Mouse (Mus musculus): ENCODE measurements at regions not wholly inside any gene's neighbourhood (a gene's known extent, or its start where the extent isn't known, plus 50 kb on each side); places are given as distances from the start of the nearest gene placed in this dataset.
"Not testable (repeated sequence)": the region's sequence is repeated elsewhere in the genome, so short reads cannot be mapped to it uniquely, and the experiment has no call there.

DNA sequence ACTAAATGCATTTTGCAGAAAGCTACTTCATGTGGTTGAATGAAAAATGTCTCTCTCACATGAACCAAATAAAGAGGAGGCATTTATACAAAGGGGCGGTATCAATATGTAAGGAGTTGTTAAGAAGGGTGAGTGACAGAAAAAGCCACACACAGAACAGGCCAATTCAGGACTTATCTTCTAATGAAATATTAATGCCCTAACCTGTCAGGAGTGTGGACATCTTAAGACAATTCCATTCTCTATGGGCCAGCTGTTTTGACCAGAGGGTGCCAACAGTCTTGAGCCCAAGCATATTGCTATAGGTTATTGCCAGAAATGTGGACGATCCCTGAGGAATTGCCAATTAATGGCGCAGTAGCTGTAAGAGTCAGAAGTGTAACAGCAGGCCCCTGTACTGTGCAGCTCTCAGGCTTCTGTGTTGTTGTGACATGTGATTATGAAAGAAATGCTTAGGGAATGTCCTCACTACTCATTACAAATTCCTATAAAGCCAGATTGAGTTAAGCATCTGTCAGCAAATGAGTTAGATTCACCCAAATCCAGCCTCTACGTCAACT is 393.8 kb downstream of the Ice1 start:
- H3K4me1 ChIP-seq (ENCODE audit: control insufficient read depth, insufficient read depth, low read length), result no peaks in the 10 kb centered on the region
- WGBS, result 91% methylated on average over 4 of the region's 4 CpGs
- no peak overlapping the region for H3K4me3 ChIP-seq (ENCODE audit: insufficient read depth, low read depth, low read length)
- H3K27ac ChIP-seq (ENCODE audit: insufficient read depth, low read depth, low read length), result no peak overlapping the region
- DNase-seq, result no peak
- no peaks in the 10 kb centered on the region for H3K36me3 ChIP-seq (ENCODE audit: control insufficient read depth, insufficient read depth, low read length)
- no peaks in the 10 kb centered on the region for H3K27me3 ChIP-seq (replicated peaks; ENCODE audit: control insufficient read depth, insufficient read depth, low read length)
- TF ChIP-seq CTCF (conservative IDR thresholded peaks at IDR 0.05; ENCODE audit: insufficient read depth, insufficient read length, low read depth, low read length), result no peak
- no peak for TF ChIP-seq POLR2A (IDR thresholded peaks at IDR 0.05; ENCODE audit: low read depth, low read length)

DNA sequence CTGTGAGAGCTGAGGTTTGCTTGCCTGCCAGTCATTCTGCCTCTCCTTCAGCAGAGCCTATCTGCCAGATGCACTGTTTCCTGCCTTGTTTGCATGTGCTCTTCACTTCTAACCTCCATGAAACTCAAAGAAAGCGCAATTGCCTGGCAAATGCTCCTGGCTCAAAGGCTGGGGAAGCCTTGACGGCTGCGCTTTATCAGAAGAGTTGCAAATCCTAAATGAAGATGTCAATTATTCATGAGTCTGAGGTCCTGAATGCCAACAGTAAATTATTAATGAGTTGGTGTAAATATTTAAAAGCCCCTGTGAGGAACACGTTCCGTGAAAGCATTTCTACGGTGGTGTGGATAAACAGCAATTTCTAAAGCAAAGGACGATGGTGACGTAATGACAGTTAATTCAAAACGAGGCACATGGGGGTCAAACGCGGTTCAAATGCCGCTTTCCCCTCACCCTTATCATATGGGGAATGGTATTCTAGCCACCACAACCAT is 377.4 kb downstream of the Ice1 start:
- no peaks in the 10 kb centered on the region for H3K36me3 ChIP-seq (ENCODE audit: control insufficient read depth, insufficient read depth, low read length)
- no peak overlapping the region for H3K4me3 ChIP-seq (ENCODE audit: insufficient read depth, low read depth, low read length)
- H3K4me1 ChIP-seq (ENCODE audit: control insufficient read depth, insufficient read depth, low read length), result no peaks in the 10 kb centered on the region
- no peak overlapping the region for H3K27ac ChIP-seq (ENCODE audit: insufficient read depth, low read depth, low read length)
- no peak for TF ChIP-seq CTCF (conservative IDR thresholded peaks at IDR 0.05; ENCODE audit: insufficient read depth, insufficient read length, low read depth, low read length)
- no peak for TF ChIP-seq POLR2A (IDR thresholded peaks at IDR 0.05; ENCODE audit: low read depth, low read length)
- H3K27me3 ChIP-seq (replicated peaks; ENCODE audit: control insufficient read depth, insufficient read depth, low read length), result no peaks in the 10 kb centered on the region
- WGBS, result 36% methylated on average over 12 of the region's 12 CpGs
- peak; percentile 41 for DNase-seq

DNA sequence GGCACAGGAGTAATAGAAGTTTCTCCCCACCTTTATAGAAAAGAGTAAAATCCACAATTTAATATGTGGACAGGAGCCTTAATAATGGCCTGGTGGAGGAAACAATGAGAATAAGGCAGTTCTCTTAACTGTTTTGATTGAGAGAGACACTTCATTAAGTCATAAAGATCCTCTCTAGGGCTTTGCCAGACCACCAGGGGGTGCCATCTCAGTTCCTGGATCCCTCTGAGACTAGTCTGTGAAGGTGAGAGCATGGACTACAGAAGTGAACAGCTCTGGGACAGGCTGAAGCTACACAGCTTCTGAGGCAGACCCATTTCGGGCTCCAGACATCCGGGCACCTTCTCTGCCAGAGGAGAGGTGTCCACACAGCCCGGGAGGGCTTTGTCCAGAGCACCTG is 373.8 kb downstream of the Ice1 start:
- no peak overlapping the region for H3K27ac ChIP-seq (ENCODE audit: insufficient read depth, low read depth, low read length)
- 87% methylated on average over 3 of the region's 3 CpGs for WGBS
- no peak for DNase-seq
- H3K36me3 ChIP-seq (ENCODE audit: control insufficient read depth, insufficient read depth, low read length), result no peaks in the 10 kb centered on the region
- no peak overlapping the region for H3K4me3 ChIP-seq (ENCODE audit: insufficient read depth, low read depth, low read length)
- no peaks in the 10 kb centered on the region for H3K27me3 ChIP-seq (replicated peaks; ENCODE audit: control insufficient read depth, insufficient read depth, low read length)
- no peaks in the 10 kb centered on the region for H3K4me1 ChIP-seq (ENCODE audit: control insufficient read depth, insufficient read depth, low read length)
- peak; percentile 27; the same call in 1 of the 2 replicates for TF ChIP-seq CTCF (conservative IDR thresholded peaks at IDR 0.05; ENCODE audit: insufficient read depth, insufficient read length, low read depth, low read length)
- TF ChIP-seq POLR2A (IDR thresholded peaks at IDR 0.05; ENCODE audit: low read depth, low read length), result no peak

GRCm38 (mm10) chr13:70276884-70277378 is 360.5 kb downstream of the Ice1 start:
- DNase-seq; H3K36me3 ChIP-seq (ENCODE audit: control insufficient read depth, insufficient read depth, low read length); H3K27me3 ChIP-seq (replicated peaks; ENCODE audit: control insufficient read depth, insufficient read depth, low read length); H3K4me3 ChIP-seq (ENCODE audit: insufficient read depth, low read depth, low read length); H3K4me1 ChIP-seq (ENCODE audit: control insufficient read depth, insufficient read depth, low read length); H3K27ac ChIP-seq (ENCODE audit: insufficient read depth, low read depth, low read length): not testable (repeated sequence)
- 69% methylated on average over 10 of the region's 10 CpGs for WGBS

- Histone ChIP-seq H3K36me3 (ENCODE audit: control insufficient read depth, insufficient read depth, low read length) (no peaks in the 10 kb centered on the region), H3K4me1 (ENCODE audit: control insufficient read depth, insufficient read depth, low read length) (no peaks in the 10 kb centered on the region), H3K27ac (ENCODE audit: insufficient read depth, low read depth, low read length) (no peak overlapping the region), H3K4me3 (ENCODE audit: insufficient read depth, low read depth, low read length) (no peak overlapping the region), H3K27me3 (replicated peaks; ENCODE audit: control insufficient read depth, insufficient read depth, low read length) (no peaks in the 10 kb centered on the region)
- TF ChIP-seq CTCF (conservative IDR thresholded peaks at IDR 0.05; ENCODE audit: insufficient read depth, insufficient read length, low read depth, low read length) (no peak), POLR2A (IDR thresholded peaks at IDR 0.05; ENCODE audit: low read depth, low read length) (no peak)
- 35% methylated on average over 13 of the region's 13 CpGs for WGBS
- peak; percentile 11 for DNase-seq
Observed at GRCm38 (mm10) chr13:70277667-70278591, 359.5 kb downstream of the Ice1 start.

GRCm38 (mm10) chr13:70281051-70281847 is 356.2 kb downstream of the Ice1 start:
- no peaks in the 10 kb centered on the region for H3K27me3 ChIP-seq (replicated peaks; ENCODE audit: control insufficient read depth, insufficient read depth, low read length)
- no peaks in the 10 kb centered on the region for H3K4me1 ChIP-seq (ENCODE audit: control insufficient read depth, insufficient read depth, low read length)
- peak; percentile 79 for DNase-seq
- TF ChIP-seq POLR2A (IDR thresholded peaks at IDR 0.05; ENCODE audit: low read depth, low read length), result no peak
- no peak for TF ChIP-seq CTCF (conservative IDR thresholded peaks at IDR 0.05; ENCODE audit: insufficient read depth, insufficient read length, low read depth, low read length)
- no peaks in the 10 kb centered on the region for H3K36me3 ChIP-seq (ENCODE audit: control insufficient read depth, insufficient read depth, low read length)
- WGBS, result 47% methylated on average over 7 of the region's 7 CpGs
- no peak overlapping the region for H3K4me3 ChIP-seq (ENCODE audit: insufficient read depth, low read depth, low read length)
- H3K27ac ChIP-seq (ENCODE audit: insufficient read depth, low read depth, low read length), result no peak overlapping the region

Measured in kidney, adult 2 months (tissue).